Mouse (Mus musculus): Measurements from ENCODE around the gene Fah. TPM values are rescaled to one million over a fixed set of nuclear protein-coding genes. Genes with fewer than 3 reads are reported as not detected.

The Fah gene
- polyA plus RNA-seq, 1 experiment from 2014 or later = 15.0 TPM

GRCm38 (mm10) chr7:84586360-84587100, 20.0 kb downstream of the Fah start:
- H3K27ac ChIP-seq (ENCODE audit: low read length) = no peak overlapping the region
- ATAC-seq (ENCODE audit: insufficient read depth, low FRiP score) = no peak
- no peak overlapping the region for H3K4me3 ChIP-seq (replicated peaks; ENCODE audit: low read length)
- H3K27me3 ChIP-seq (ENCODE audit: control insufficient read depth, insufficient read depth, low read length) = no peaks in the 10 kb centered on the region
- H3K4me2 ChIP-seq (ENCODE audit: low read depth, low read length) = no peak overlapping the region
- WGBS = 70% methylated on average over 3 of the region's 3 CpGs
- H3K9ac ChIP-seq (ENCODE audit: low read length) = no peak overlapping the region
- H3K36me3 ChIP-seq (ENCODE audit: control insufficient read depth, insufficient read depth, low read length) = no peaks in the 10 kb centered on the region
- H3K4me1 ChIP-seq (ENCODE audit: control insufficient read depth, insufficient read depth, low read length) = no peaks in the 10 kb centered on the region
- no peaks in the 10 kb centered on the region for H3K9me3 ChIP-seq (replicated peaks; ENCODE audit: control insufficient read depth, low read length)

GRCm38 (mm10) chr7:84585086-84585485, 21.4 kb downstream of the Fah start:
- H3K4me3 ChIP-seq (replicated peaks; ENCODE audit: low read length) = no peak overlapping the region
- H3K9me3 ChIP-seq (replicated peaks; ENCODE audit: control insufficient read depth, low read length) = no peaks in the 10 kb centered on the region
- no peak overlapping the region for H3K27ac ChIP-seq (ENCODE audit: low read length)
- 84% methylated on average over 4 of the region's 4 CpGs for WGBS
- no peaks in the 10 kb centered on the region for H3K27me3 ChIP-seq (ENCODE audit: control insufficient read depth, insufficient read depth, low read length)
- H3K4me1 ChIP-seq (ENCODE audit: control insufficient read depth, insufficient read depth, low read length) = no peaks in the 10 kb centered on the region
- ATAC-seq (ENCODE audit: insufficient read depth, low FRiP score) = no peak
- no peak overlapping the region for H3K9ac ChIP-seq (ENCODE audit: low read length)
- no peaks in the 10 kb centered on the region for H3K36me3 ChIP-seq (ENCODE audit: control insufficient read depth, insufficient read depth, low read length)
- no peak overlapping the region for H3K4me2 ChIP-seq (ENCODE audit: low read depth, low read length)

DNA sequence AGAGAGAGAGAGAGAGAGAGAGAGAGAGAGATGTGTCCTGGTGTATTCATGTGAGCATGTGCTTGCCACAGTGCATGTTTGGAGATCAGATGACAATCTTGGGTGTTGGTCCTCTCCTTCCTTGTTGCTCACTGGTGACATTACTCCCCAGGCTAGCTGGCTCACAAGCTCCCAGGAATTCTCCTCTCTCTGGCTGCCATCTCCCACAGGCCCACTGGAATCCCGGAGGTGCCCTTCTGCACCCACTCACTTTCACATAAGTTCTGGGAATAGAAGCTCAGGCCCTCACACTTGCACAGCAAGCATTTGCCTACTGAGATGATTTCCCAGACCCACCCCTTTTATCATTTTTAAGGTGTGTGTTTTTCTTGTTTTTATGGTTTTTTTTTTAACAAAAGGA, 26.8 kb downstream of the Fah start:
- no peaks in the 10 kb centered on the region for H3K9me3 ChIP-seq (replicated peaks; ENCODE audit: control insufficient read depth, low read length)
- H3K4me2 ChIP-seq (ENCODE audit: low read depth, low read length) = no peak overlapping the region
- no peak overlapping the region for H3K27ac ChIP-seq (ENCODE audit: low read length)
- H3K27me3 ChIP-seq (ENCODE audit: control insufficient read depth, insufficient read depth, low read length) = no peaks in the 10 kb centered on the region
- no peak overlapping the region for H3K4me3 ChIP-seq (replicated peaks; ENCODE audit: low read length)
- H3K36me3 ChIP-seq (ENCODE audit: control insufficient read depth, insufficient read depth, low read length) = no peaks in the 10 kb centered on the region
- WGBS = 82% methylated on average over 1 of the region's 1 CpGs
- no peak overlapping the region for H3K9ac ChIP-seq (ENCODE audit: low read length)
- H3K4me1 ChIP-seq (ENCODE audit: control insufficient read depth, insufficient read depth, low read length) = no peaks in the 10 kb centered on the region
- no peak for ATAC-seq (ENCODE audit: insufficient read depth, low FRiP score)

GRCm38 (mm10) chr7:84578841-84579240, 27.7 kb downstream of the Fah start:
- Histone ChIP-seq H3K4me3 (replicated peaks; ENCODE audit: low read length) (no peak overlapping the region), H3K9me3 (replicated peaks; ENCODE audit: control insufficient read depth, low read length) (no peaks in the 10 kb centered on the region), H3K4me1 (ENCODE audit: control insufficient read depth, insufficient read depth, low read length) (no peaks in the 10 kb centered on the region), H3K27ac (ENCODE audit: low read length) (no peak overlapping the region), H3K36me3 (ENCODE audit: control insufficient read depth, insufficient read depth, low read length) (no peaks in the 10 kb centered on the region), H3K9ac (ENCODE audit: low read length) (no peak overlapping the region), H3K4me2 (ENCODE audit: low read depth, low read length) (no peak overlapping the region), H3K27me3 (ENCODE audit: control insufficient read depth, insufficient read depth, low read length) (no peaks in the 10 kb centered on the region)
- ATAC-seq (ENCODE audit: insufficient read depth, low FRiP score) = no peak
- 73% methylated on average over 1 of the region's 1 CpGs for WGBS

- WGBS = 83% methylated on average over 2 of the region's 2 CpGs
- H3K27me3 ChIP-seq (ENCODE audit: control insufficient read depth, insufficient read depth, low read length) = no peaks in the 10 kb centered on the region
- H3K4me3 ChIP-seq (replicated peaks; ENCODE audit: low read length) = no peak overlapping the region
- H3K36me3 ChIP-seq (ENCODE audit: control insufficient read depth, insufficient read depth, low read length) = no peaks in the 10 kb centered on the region
- ATAC-seq (ENCODE audit: insufficient read depth, low FRiP score) = no peak
- no peaks in the 10 kb centered on the region for H3K4me1 ChIP-seq (ENCODE audit: control insufficient read depth, insufficient read depth, low read length)
- no peaks in the 10 kb centered on the region for H3K9me3 ChIP-seq (replicated peaks; ENCODE audit: control insufficient read depth, low read length)
- H3K27ac ChIP-seq (ENCODE audit: low read length) = no peak overlapping the region
- H3K9ac ChIP-seq (ENCODE audit: low read length) = no peak overlapping the region
- no peak overlapping the region for H3K4me2 ChIP-seq (ENCODE audit: low read depth, low read length)
Measured at GRCm38 (mm10) chr7:84577034-84577433, 29.5 kb downstream of the Fah start.

- Histone ChIP-seq H3K4me1 (ENCODE audit: control insufficient read depth, insufficient read depth, low read length) (no peaks in the 10 kb centered on the region), H3K27ac (ENCODE audit: low read length) (no peak overlapping the region), H3K27me3 (ENCODE audit: control insufficient read depth, insufficient read depth, low read length) (no peaks in the 10 kb centered on the region), H3K9me3 (replicated peaks; ENCODE audit: control insufficient read depth, low read length) (no peaks in the 10 kb centered on the region), H3K36me3 (ENCODE audit: control insufficient read depth, insufficient read depth, low read length) (no peaks in the 10 kb centered on the region), H3K4me3 (replicated peaks; ENCODE audit: low read length) (no peak overlapping the region), H3K9ac (ENCODE audit: low read length) (no peak overlapping the region), H3K4me2 (ENCODE audit: low read depth, low read length) (no peak overlapping the region)
- ATAC-seq (ENCODE audit: insufficient read depth, low FRiP score) = no peak
- 43% methylated on average over 6 of the region's 6 CpGs for WGBS
Measured at GRCm38 (mm10) chr7:84566200-84566599, 40.3 kb downstream of the Fah start.

DNA sequence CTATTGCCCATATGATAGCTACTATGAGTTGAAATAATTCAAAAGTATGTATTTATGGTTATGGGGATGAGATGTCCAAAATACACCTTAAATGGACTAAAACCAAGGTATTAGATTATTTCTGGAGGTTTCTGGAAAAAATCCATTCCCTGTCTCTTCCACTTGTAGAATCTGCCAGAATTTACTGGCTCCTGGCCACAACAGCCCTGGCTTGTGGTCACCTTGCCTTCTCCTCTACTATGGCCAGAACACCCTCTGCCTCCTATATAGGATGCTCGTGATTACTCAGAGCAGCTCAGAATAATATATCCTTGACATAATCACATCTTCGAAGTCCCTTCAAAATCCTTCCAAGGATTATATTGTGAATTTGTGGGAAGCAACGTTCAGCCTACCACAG, 42.3 kb downstream of the Fah start:
- WGBS = 79% methylated on average over 3 of the region's 3 CpGs
- H3K27me3 ChIP-seq (ENCODE audit: control insufficient read depth, insufficient read depth, low read length) = no peaks in the 10 kb centered on the region

GRCm38 (mm10) chr7:84560500-84560899, 46.0 kb downstream of the Fah start:
- no peak overlapping the region for H3K4me2 ChIP-seq (ENCODE audit: low read depth, low read length)
- no peak overlapping the region for H3K27ac ChIP-seq (ENCODE audit: low read length)
- H3K9me3 ChIP-seq (replicated peaks; ENCODE audit: control insufficient read depth, low read length) = no peaks in the 10 kb centered on the region
- no peaks in the 10 kb centered on the region for H3K36me3 ChIP-seq (ENCODE audit: control insufficient read depth, insufficient read depth, low read length)
- no peaks in the 10 kb centered on the region for H3K27me3 ChIP-seq (ENCODE audit: control insufficient read depth, insufficient read depth, low read length)
- no peak overlapping the region for H3K9ac ChIP-seq (ENCODE audit: low read length)
- WGBS = 84% methylated on average over 1 of the region's 1 CpGs
- H3K4me1 ChIP-seq (ENCODE audit: control insufficient read depth, insufficient read depth, low read length) = no peaks in the 10 kb centered on the region
- no peak for ATAC-seq (ENCODE audit: insufficient read depth, low FRiP score)
- no peak overlapping the region for H3K4me3 ChIP-seq (replicated peaks; ENCODE audit: low read length)

More for the DNA sequence above, 42.3 kb downstream of the Fah start:
- Histone ChIP-seq H3K4me3 (replicated peaks; ENCODE audit: low read length) (no peak overlapping the region), H3K4me1 (ENCODE audit: control insufficient read depth, insufficient read depth, low read length) (no peaks in the 10 kb centered on the region), H3K9ac (ENCODE audit: low read length) (no peak overlapping the region), H3K4me2 (ENCODE audit: low read depth, low read length) (no peak overlapping the region), H3K27ac (ENCODE audit: low read length) (no peak overlapping the region), H3K9me3 (replicated peaks; ENCODE audit: control insufficient read depth, low read length) (no peaks in the 10 kb centered on the region), H3K36me3 (ENCODE audit: control insufficient read depth, insufficient read depth, low read length) (no peaks in the 10 kb centered on the region)
- ATAC-seq (ENCODE audit: insufficient read depth, low FRiP score) = no peak

DNA sequence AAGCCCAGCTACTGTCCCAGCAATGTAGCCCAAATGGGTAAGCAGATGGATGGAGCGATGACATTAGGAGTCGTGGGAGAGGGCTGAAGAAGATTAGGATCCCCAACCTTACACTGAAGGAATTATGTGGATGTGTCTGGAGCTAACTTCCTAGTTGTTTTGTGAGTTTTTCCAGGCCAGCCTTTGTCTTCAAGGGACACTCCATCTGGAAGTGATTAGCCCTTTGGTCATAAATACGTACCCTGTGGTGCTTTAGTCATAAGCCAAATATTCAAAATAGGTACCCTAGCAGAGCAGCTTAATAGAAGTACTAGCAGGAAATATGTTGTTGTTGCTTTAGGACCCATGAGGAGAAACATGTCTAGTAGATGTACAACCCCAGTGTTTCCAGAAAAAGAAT, 49.2 kb downstream of the Fah start:
- no peak overlapping the region for H3K4me2 ChIP-seq (ENCODE audit: low read depth, low read length)
- ATAC-seq (ENCODE audit: insufficient read depth, low FRiP score) = no peak
- 89% methylated on average over 3 of the region's 3 CpGs for WGBS

More for the DNA sequence above, 49.2 kb downstream of the Fah start:
- no peaks in the 10 kb centered on the region for H3K36me3 ChIP-seq (ENCODE audit: control insufficient read depth, insufficient read depth, low read length)
- H3K9ac ChIP-seq (ENCODE audit: low read length) = no peak overlapping the region
- H3K9me3 ChIP-seq (replicated peaks; ENCODE audit: control insufficient read depth, low read length) = no peaks in the 10 kb centered on the region
- H3K27me3 ChIP-seq (ENCODE audit: control insufficient read depth, insufficient read depth, low read length) = no peaks in the 10 kb centered on the region
- H3K4me3 ChIP-seq (replicated peaks; ENCODE audit: low read length) = no peak overlapping the region
- H3K27ac ChIP-seq (ENCODE audit: low read length) = no peak overlapping the region
- no peaks in the 10 kb centered on the region for H3K4me1 ChIP-seq (ENCODE audit: control insufficient read depth, insufficient read depth, low read length)
